In genomic region chr5:35858069-35858468, GRCm38 (mm10) we compare ENCODE assay signal across 9 mouse cellular contexts. TPM values are rescaled to one million over a fixed set of nuclear protein-coding genes. Genes with fewer than 3 reads are reported as not detected.
DNase-seq lines count a peak whose midpoint lies in the region; ATAC-seq and TF ChIP-seq lines count a peak whose summit lies in the region.
"Had no signal": no experiment of that assay in that cellular context is flagged by ENCODE, and none has a peak within 500 bp of the region (broad histone marks: within the 10 kb centered on the region; RNA-seq: fewer than 3 reads in every experiment).

No protein-coding gene starts in this region.

- ATAC-seq in forebrain, embryonic 12.5 days (ENCODE audit: low FRiP score) = no peak
- no peak for ATAC-seq in G1E (ENCODE audit: extremely low read depth, insufficient number of reproducible peaks, low FRiP score, poor library complexity, severe bottlenecking)

- peak; percentile 76 for DNase-seq in forebrain, embryonic 10.5 days (ENCODE audit: extremely low spot score, low spot score)
- peak; percentile 16 for DNase-seq in G1E (ENCODE audit: low spot score)
- peak; percentile 52 to 64 for DNase-seq in cerebellum, adult 2 months
- DNase-seq in frontal cortex, postnatal 36 days (ENCODE audit: low spot score in 2 of 2) = peak; percentile 46 to 64
- peak; percentile 48 to 86 for DNase-seq in kidney, postnatal 36 days
- peak; percentile 64 for DNase-seq in lung, postnatal 36 days
- peak; percentile 58 for DNase-seq in skeletal muscle tissue, adult 2 months (ENCODE audit: low read depth, low spot score)

- 19% methylated on average over 6 of the region's 6 CpGs for WGBS in forebrain, embryonic 10.5 days
- 22% methylated on average over 6 of the region's 6 CpGs for WGBS in forebrain, embryonic 12.5 days
- 35% methylated on average over 6 of the region's 6 CpGs for WGBS in cerebellum, adult 2 months

- TF ChIP-seq POLR2A in cerebellum, adult 2 months (IDR thresholded peaks at IDR 0.05; ENCODE audit: borderline replicate concordance, insufficient read depth, low read length) = no peak

- H3K36me3 ChIP-seq in forebrain, embryonic 10.5 days (replicated peaks) = no peaks in the 10 kb centered on the region
- H3K36me3 ChIP-seq in forebrain, embryonic 12.5 days (replicated peaks) = no peaks in the 10 kb centered on the region
- H3K36me3 ChIP-seq in G1E (replicated peaks) = no peaks in the 10 kb centered on the region
- H3K36me3 ChIP-seq: limb, embryonic 13.5 days had no signal

- H3K4me1 ChIP-seq in forebrain, embryonic 10.5 days = peaks cover 3% of the 10 kb centered on the region; the same call in 1 of the 2 replicates
- H3K4me1 ChIP-seq in forebrain, embryonic 12.5 days = 0 out of 2 replicates have a peak, but pooled peaks cover 5% of the 10 kb centered on the region
- H3K4me1 ChIP-seq in G1E (ENCODE audit: insufficient read depth, low read depth, low read length) = no peaks in the 10 kb centered on the region
- peaks cover 3% of the 10 kb centered on the region for H3K4me1 ChIP-seq in cerebellum, adult 2 months (ENCODE audit: control insufficient read depth, insufficient read depth, low read length)

- H3K27ac ChIP-seq in forebrain, embryonic 10.5 days = no peak overlapping the region
- H3K27ac ChIP-seq in forebrain, embryonic 12.5 days = no peak overlapping the region
- no peak overlapping the region for H3K27ac ChIP-seq in cerebellum, adult 2 months (ENCODE audit: insufficient read depth, low read length)
- H3K27ac ChIP-seq: limb, embryonic 13.5 days had no signal

- no peaks in the 10 kb centered on the region for H3K9me3 ChIP-seq in forebrain, embryonic 10.5 days
- no peaks in the 10 kb centered on the region for H3K9me3 ChIP-seq in forebrain, embryonic 12.5 days
- no peaks in the 10 kb centered on the region for H3K9me3 ChIP-seq in G1E (replicated peaks)
- H3K9me3 ChIP-seq: limb, embryonic 13.5 days had no signal

- no peaks in the 10 kb centered on the region for H3K27me3 ChIP-seq in forebrain, embryonic 10.5 days (ENCODE audit: poor library complexity, severe bottlenecking)
- peaks cover 14% of the 10 kb centered on the region; the same call in 1 of the 2 replicates for H3K27me3 ChIP-seq in forebrain, embryonic 12.5 days
- no peaks in the 10 kb centered on the region for H3K27me3 ChIP-seq in G1E (ENCODE audit: insufficient read depth, low read length)
- no peaks in the 10 kb centered on the region for H3K27me3 ChIP-seq in cerebellum, adult 2 months (ENCODE audit: control insufficient read depth, insufficient read depth, low read length)

- H3K9ac ChIP-seq in forebrain, embryonic 12.5 days = no peak overlapping the region
- H3K9ac ChIP-seq: limb, embryonic 13.5 days had no signal

- TF ChIP-seq CTCF in G1E (IDR thresholded peaks at IDR 0.05; ENCODE audit: low read depth, low read length) = peak; percentile 34; the same call in 1 of the 2 replicates
- TF ChIP-seq CTCF in cerebellum, adult 2 months (IDR thresholded peaks at IDR 0.05; ENCODE audit: borderline replicate concordance, insufficient read depth, low read depth, low read length) = peak; percentile 87

- no peak overlapping the region for H3K4me2 ChIP-seq in forebrain, embryonic 12.5 days
- H3K4me2 ChIP-seq: limb, embryonic 13.5 days had no signal

- H3K4me3 ChIP-seq in forebrain, embryonic 10.5 days = no peak overlapping the region
- no peak overlapping the region for H3K4me3 ChIP-seq in forebrain, embryonic 12.5 days (replicated peaks)
- H3K4me3 ChIP-seq in G1E (ENCODE audit: low read depth, low read length) = no peak overlapping the region
- H3K4me3 ChIP-seq in cerebellum, adult 2 months (replicated peaks; ENCODE audit: insufficient read depth, low read depth, low read length) = no peak overlapping the region
- H3K4me3 ChIP-seq: limb, embryonic 13.5 days had no signal

RNA-seq across cellular contexts. Expression of gene Afap1, which starts 35.0 kb away (rescaled TPM):
- 12.8 and 14.3 TPM in 2 replicates for polyA plus RNA-seq in forebrain, embryonic 10.5 days (2016; fragmentation: Nextera tagmentation; extraction: Ambion mirVana)
- polyA plus RNA-seq in forebrain, embryonic 12.5 days (2016; fragmentation: Nextera tagmentation; extraction: Ambion mirVana) = 40.7 and 48.3 TPM in 2 replicates
- total RNA-seq in G1E (2014; fragmentation: Nextera tagmentation) = not detected in 2 replicates
- total RNA-seq in G1E (2017) = 0.06 and 0.16 TPM in 2 replicates
- not detected in 2 replicates for polyA plus RNA-seq in G1E (2012)
- 13.6 and 13.9 TPM in 2 replicates for polyA plus RNA-seq in cerebellum, adult 2 months (2012; rRNA removed)

Comparison
In these comparisons a context has a peak if more than half of its experiments do, and no peak if none do; other contexts are left out.
1. DNase-seq: peak in every context shown above with its lines; median percentile 76 in forebrain, embryonic 10.5 days; 67 in kidney, postnatal 36 days; 64 in lung, postnatal 36 days; 58 in cerebellum, adult 2 months; 58 in skeletal muscle tissue, adult 2 months; 55 in frontal cortex, postnatal 36 days; 16 in G1E.
2. RNA of gene Afap1, which starts 35.0 kb away (polyA plus RNA-seq): 40.7 to 48.3 TPM in forebrain, embryonic 12.5 days, 12.8 to 14.3 TPM in forebrain, embryonic 10.5 days and 13.6 to 13.9 TPM in cerebellum, adult 2 months; not detected in G1E; every median in the first group is over 10 times any median in the second.